Mouse (Mus musculus) embryonic facial prominence, embryonic 12.5 days (tissue): ENCODE data around the gene Dnajc13. TPM values are rescaled to one million over a fixed set of nuclear protein-coding genes. Genes with fewer than 3 reads are reported as not detected.

Experiments used
- ATAC-seq: fragments of 200-750 bp; cut with Nextera tagmentation; 2 replicates; pipeline ENCODE4 v1.8.0; 2017; ENCODE audit not compliant: insufficient number of reproducible peaks, insufficient read depth, low FRiP score, low TSS enrichment
- H3K27ac ChIP-seq: fragments of 300-500 bp; sonication (generic); 2 replicates; pipeline ENCODE4 v1.5.1; 2016; ENCODE audit warnings: mild to moderate bottlenecking
- H3K27me3 ChIP-seq: fragments of 300-500 bp; sonication (generic); 2 replicates; pipeline ENCODE4 v1.6.1; 2016; ENCODE audit warnings: mild to moderate bottlenecking, moderate library complexity
- H3K36me3 ChIP-seq: fragments of 300-500 bp; sonication (generic); 2 replicates; pipeline ENCODE4 v1.6.1; 2016; ENCODE audit warnings: mild to moderate bottlenecking
- H3K4me1 ChIP-seq: fragments of 300-500 bp; sonication (generic); 2 replicates; pipeline ENCODE4 v1.6.1; 2016
- H3K4me2 ChIP-seq: fragments of 300-500 bp; sonication (generic); replicated peaks from 2 replicates; pipeline ENCODE4 v1.6.1; 2016; ENCODE audit warnings: mild to moderate bottlenecking, moderate library complexity
- H3K4me3 ChIP-seq: fragments of 300-500 bp; sonication (generic); 2 replicates; pipeline ENCODE4 v1.5.1; 2016; ENCODE audit warnings: mild to moderate bottlenecking
- H3K9ac ChIP-seq: fragments of 300-500 bp; sonication (generic); 2 replicates; pipeline ENCODE4 v1.6.1; 2016; ENCODE audit warnings: mild to moderate bottlenecking, moderate library complexity
- H3K9me3 ChIP-seq: fragments of 300-500 bp; sonication (generic); 2 replicates; pipeline ENCODE4 v1.6.1; 2016; ENCODE audit warnings: mild to moderate bottlenecking, moderate library complexity
- WGBS: fragments of 180-500 bp; shearing (Covaris S2); methylation state at CpG from one replicate; pipeline ENCODE4 v1.1.7; 2016; 5-methylcytosine and 5-hydroxymethylcytosine counted together
- polyA plus RNA-seq: library from polyadenylated mRNA; unstranded; fragments of >200 nt; fragmentation: Nextera tagmentation; extraction: Ambion mirVana; gene quantifications from 2 replicates; pipeline ENCODE4 v1.2.1, GENCODE M21; 2016

Dnajc13 gene
- polyA plus RNA-seq, 1 experiment from 2014 or later = 23.4 TPM

GRCm38 (mm10) chr9:104211402-104211801 lies 51.3 kb downstream of the Dnajc13 start:
- Histone ChIP-seq H3K9me3 (no peaks in the 10 kb centered on the region), H3K27me3 (no peaks in the 10 kb centered on the region), H3K36me3 (peaks cover 42% of the 10 kb centered on the region), H3K27ac (no peak overlapping the region), H3K4me1 (no peaks in the 10 kb centered on the region), H3K4me3 (no peak overlapping the region), H3K9ac (no peak overlapping the region), H3K4me2 (no peak overlapping the region)
- ATAC-seq = no peak
- 89% methylated on average over 3 of the region's 3 CpGs for WGBS

- WGBS = 97% methylated on average over 3 of the region's 3 CpGs
- no peaks in the 10 kb centered on the region for H3K9me3 ChIP-seq
Observed at GRCm38 (mm10) chr9:104203851-104204250, 58.9 kb downstream of the Dnajc13 start.

GRCm38 (mm10) chr9:104194528-104194927 lies 68.2 kb downstream of the Dnajc13 start:
- 63% methylated on average over 2 of the region's 2 CpGs for WGBS
- peaks cover 68% of the 10 kb centered on the region for H3K36me3 ChIP-seq

More at GRCm38 (mm10) chr9:104203851-104204250, 58.9 kb downstream of the Dnajc13 start:
- no peaks in the 10 kb centered on the region for H3K27me3 ChIP-seq
- H3K4me1 ChIP-seq = no peaks in the 10 kb centered on the region
- peaks cover 64% of the 10 kb centered on the region for H3K36me3 ChIP-seq
- ATAC-seq = 0 out of 2 replicates have a peak, but pooled peaks have one; percentile 22
- H3K9ac ChIP-seq = no peak overlapping the region
- H3K4me2 ChIP-seq = no peak overlapping the region
- H3K27ac ChIP-seq = no peak overlapping the region
- H3K4me3 ChIP-seq = no peak overlapping the region

GRCm38 (mm10) chr9:104193900-104194299 lies 68.8 kb downstream of the Dnajc13 start:
- Histone ChIP-seq H3K4me3 (no peak overlapping the region), H3K4me1 (no peaks in the 10 kb centered on the region), H3K9ac (no peak overlapping the region), H3K27me3 (no peaks in the 10 kb centered on the region), H3K4me2 (no peak overlapping the region), H3K9me3 (no peaks in the 10 kb centered on the region), H3K27ac (no peak overlapping the region), H3K36me3 (peaks cover 72% of the 10 kb centered on the region)
- ATAC-seq = no peak
- 93% methylated on average over 2 of the region's 2 CpGs for WGBS

More at GRCm38 (mm10) chr9:104194528-104194927, 68.2 kb downstream of the Dnajc13 start:
- H3K9ac ChIP-seq = no peak overlapping the region
- H3K9me3 ChIP-seq = no peaks in the 10 kb centered on the region
- no peaks in the 10 kb centered on the region for H3K4me1 ChIP-seq
- no peak overlapping the region for H3K4me3 ChIP-seq
- H3K4me2 ChIP-seq = no peak overlapping the region
- no peak for ATAC-seq
- H3K27ac ChIP-seq = no peak overlapping the region
- no peaks in the 10 kb centered on the region for H3K27me3 ChIP-seq

GRCm38 (mm10) chr9:104193327-104193726 lies 69.4 kb downstream of the Dnajc13 start:
- Histone ChIP-seq H3K9me3 (no peaks in the 10 kb centered on the region), H3K4me2 (no peak overlapping the region), H3K4me1 (no peaks in the 10 kb centered on the region), H3K36me3 (peaks cover 76% of the 10 kb centered on the region), H3K9ac (no peak overlapping the region), H3K27me3 (no peaks in the 10 kb centered on the region), H3K4me3 (no peak overlapping the region), H3K27ac (no peak overlapping the region)
- ATAC-seq = no peak
- WGBS = 83% methylated on average over 1 of the region's 1 CpGs

GRCm38 (mm10) chr9:104192513-104192912 lies 70.2 kb downstream of the Dnajc13 start:
- no peak for ATAC-seq
- H3K4me3 ChIP-seq = no peak overlapping the region
- H3K9me3 ChIP-seq = no peaks in the 10 kb centered on the region
- WGBS = 90% methylated on average over 6 of the region's 6 CpGs
- no peak overlapping the region for H3K27ac ChIP-seq
- H3K27me3 ChIP-seq = no peaks in the 10 kb centered on the region
- H3K4me1 ChIP-seq = no peaks in the 10 kb centered on the region
- no peak overlapping the region for H3K9ac ChIP-seq
- H3K4me2 ChIP-seq = no peak overlapping the region
- H3K36me3 ChIP-seq = peaks cover 74% of the 10 kb centered on the region

- ATAC-seq = no peak
- 96% methylated on average over 5 of the region's 5 CpGs for WGBS
- Histone ChIP-seq H3K4me3 (no peak overlapping the region), H3K27ac (no peak overlapping the region), H3K36me3 (peaks cover 61% of the 10 kb centered on the region), H3K9ac (no peak overlapping the region), H3K4me2 (no peak overlapping the region), H3K27me3 (no peaks in the 10 kb centered on the region), H3K4me1 (no peaks in the 10 kb centered on the region), H3K9me3 (no peaks in the 10 kb centered on the region)
Observed at GRCm38 (mm10) chr9:104189657-104190056, 73.1 kb downstream of the Dnajc13 start.

GRCm38 (mm10) chr9:104188704-104189103 lies 74.0 kb downstream of the Dnajc13 start:
- no peak for ATAC-seq
- Histone ChIP-seq H3K4me2 (no peak overlapping the region), H3K9ac (no peak overlapping the region), H3K27me3 (no peaks in the 10 kb centered on the region), H3K4me1 (no peaks in the 10 kb centered on the region), H3K27ac (no peak overlapping the region), H3K4me3 (no peak overlapping the region), H3K36me3 (peaks cover 59% of the 10 kb centered on the region), H3K9me3 (no peaks in the 10 kb centered on the region)
- 90% methylated on average over 1 of the region's 1 CpGs for WGBS

GRCm38 (mm10) chr9:104187028-104187427 lies 75.7 kb downstream of the Dnajc13 start:
- no peak overlapping the region for H3K27ac ChIP-seq
- H3K36me3 ChIP-seq = peaks cover 58% of the 10 kb centered on the region
- no peak overlapping the region for H3K9ac ChIP-seq
- H3K27me3 ChIP-seq = no peaks in the 10 kb centered on the region
- H3K4me1 ChIP-seq = no peaks in the 10 kb centered on the region
- H3K4me3 ChIP-seq = no peak overlapping the region
- ATAC-seq = no peak
- H3K9me3 ChIP-seq = no peaks in the 10 kb centered on the region
- no peak overlapping the region for H3K4me2 ChIP-seq
- WGBS = 93% methylated on average over 5 of the region's 5 CpGs

GRCm38 (mm10) chr9:104183181-104183580 lies 79.5 kb downstream of the Dnajc13 start:
- H3K9me3 ChIP-seq = no peaks in the 10 kb centered on the region
- H3K27me3 ChIP-seq = no peaks in the 10 kb centered on the region
- no peak overlapping the region for H3K27ac ChIP-seq
- no peak for ATAC-seq
- H3K36me3 ChIP-seq = peaks cover 58% of the 10 kb centered on the region
- H3K4me3 ChIP-seq = no peak overlapping the region
- no peaks in the 10 kb centered on the region for H3K4me1 ChIP-seq
- 95% methylated on average over 5 of the region's 5 CpGs for WGBS
- H3K4me2 ChIP-seq = no peak overlapping the region
- H3K9ac ChIP-seq = no peak overlapping the region

- Histone ChIP-seq H3K4me2 (no peak overlapping the region), H3K4me3 (no peak overlapping the region), H3K4me1 (no peaks in the 10 kb centered on the region), H3K9ac (no peak overlapping the region), H3K9me3 (no peaks in the 10 kb centered on the region), H3K27ac (no peak overlapping the region), H3K27me3 (no peaks in the 10 kb centered on the region), H3K36me3 (peaks cover 60% of the 10 kb centered on the region)
- 88% methylated on average over 5 of the region's 5 CpGs for WGBS
- ATAC-seq = no peak
Observed at GRCm38 (mm10) chr9:104182328-104182727, 80.4 kb downstream of the Dnajc13 start.

GRCm38 (mm10) chr9:104181626-104182025 lies 81.1 kb downstream of the Dnajc13 start:
- no peaks in the 10 kb centered on the region for H3K4me1 ChIP-seq
- H3K36me3 ChIP-seq = peaks cover 63% of the 10 kb centered on the region
- no peak for ATAC-seq
- no peaks in the 10 kb centered on the region for H3K27me3 ChIP-seq
- H3K9ac ChIP-seq = no peak overlapping the region
- H3K9me3 ChIP-seq = no peaks in the 10 kb centered on the region
- no peak overlapping the region for H3K4me2 ChIP-seq
- no peak overlapping the region for H3K27ac ChIP-seq
- WGBS = 87% methylated on average over 4 of the region's 4 CpGs
- H3K4me3 ChIP-seq = no peak overlapping the region

- no peaks in the 10 kb centered on the region for H3K27me3 ChIP-seq
- no peak overlapping the region for H3K27ac ChIP-seq
- no peak for ATAC-seq
- peaks cover 78% of the 10 kb centered on the region for H3K36me3 ChIP-seq
- no peak overlapping the region for H3K4me2 ChIP-seq
- H3K9ac ChIP-seq = no peak overlapping the region
- 97% methylated on average over 6 of the region's 6 CpGs for WGBS
- H3K9me3 ChIP-seq = no peaks in the 10 kb centered on the region
- H3K4me1 ChIP-seq = no peaks in the 10 kb centered on the region
- H3K4me3 ChIP-seq = no peak overlapping the region
Observed at GRCm38 (mm10) chr9:104180046-104180445, 82.7 kb downstream of the Dnajc13 start.
